Mouse (Mus musculus) brain, embryonic 14.5 days (tissue): ENCODE measurements around the gene Tmem39a.

Source experiments
- CTCF ChIP-seq: fragments of 200-500 bp; IDR thresholded peaks from 2 replicates; pipeline ENCODE4 v1.5.1; 2012; ENCODE audit warnings: inconsistent platforms, mild to moderate bottlenecking, moderate library complexity, borderline replicate concordance; ENCODE audit not compliant: insufficient read depth, insufficient read length; ENCODE audit errors: extremely low read depth
- POLR2A ChIP-seq: fragments of 200-500 bp; IDR thresholded peaks from 2 replicates; pipeline ENCODE4 v1.6.1; 2012; ENCODE audit warnings: mild to moderate bottlenecking, inconsistent platforms, borderline replicate concordance; ENCODE audit not compliant: poor library complexity, insufficient read depth, insufficient read length, severe bottlenecking; ENCODE audit errors: extremely low read depth

DNA sequence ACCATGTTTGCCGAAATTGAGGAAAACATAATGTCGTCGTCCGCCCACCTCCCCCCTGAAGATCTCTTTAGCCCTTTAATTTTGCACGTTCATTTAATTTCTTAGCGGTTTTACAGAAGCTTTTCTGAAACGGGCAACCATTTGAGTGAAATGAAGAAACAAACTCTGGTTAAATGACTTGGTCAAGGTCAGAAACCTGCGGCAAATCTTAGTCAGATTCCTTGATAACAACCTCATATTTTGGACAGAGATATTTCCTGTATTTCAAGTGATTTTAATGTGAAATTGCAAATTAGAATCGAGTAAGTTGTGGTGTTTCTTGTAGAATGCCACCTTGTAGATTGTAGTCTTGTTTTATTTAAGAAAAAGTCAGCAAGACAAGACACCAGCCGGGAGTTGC, 5.0 kb downstream of the Tmem39a start:
- TF ChIP-seq CTCF (no peak), POLR2A (no peak)
